Mouse (Mus musculus) MEL (cell line): ENCODE results near the gene Afap1l2.

Source experiments
- CHD2 ChIP-seq: IDR thresholded peaks from 2 replicates; pipeline ENCODE4 v1.6.1; 2011; ENCODE audit warnings: low read length, improper control_type of control experiment
- CTCF ChIP-seq, 3 experiments: IDR thresholded peaks in 2 of 3; conservative IDR thresholded peaks in 1 of 3; 2 replicates each; pipeline ENCODE4 v1.5.1; 2011 to 2012; ENCODE audit warnings: low read length in 3 of 3, low read depth in 2 of 3, mild to moderate bottlenecking in 2 of 3, improper control_type of control experiment in 1 of 3, inconsistent platforms in 1 of 3, mixed read lengths in 1 of 3, moderate library complexity in 1 of 3; ENCODE audit not compliant: control insufficient read depth in 1 of 3, insufficient read depth in 1 of 3, poor library complexity in 1 of 3, severe bottlenecking in 1 of 3
- E2F4 ChIP-seq: IDR thresholded peaks from 2 replicates; pipeline ENCODE4 v1.6.1; 2011; ENCODE audit warnings: low read depth, low read length, improper control_type of control experiment, borderline replicate concordance
- EP300 ChIP-seq, 2 experiments: IDR thresholded peaks; 2 replicates each; pipeline ENCODE4 v1.6.1; 2011; ENCODE audit warnings: improper control_type of control experiment in 2 of 2, low read length in 2 of 2, low read depth in 1 of 2, mild to moderate bottlenecking in 1 of 2
- ZC3H11A ChIP-seq: IDR thresholded peaks from 2 replicates; pipeline ENCODE4 v1.6.1; 2012; ENCODE audit warnings: low read depth, mild to moderate bottlenecking, inconsistent platforms, low read length, improper control_type of control experiment

DNA sequence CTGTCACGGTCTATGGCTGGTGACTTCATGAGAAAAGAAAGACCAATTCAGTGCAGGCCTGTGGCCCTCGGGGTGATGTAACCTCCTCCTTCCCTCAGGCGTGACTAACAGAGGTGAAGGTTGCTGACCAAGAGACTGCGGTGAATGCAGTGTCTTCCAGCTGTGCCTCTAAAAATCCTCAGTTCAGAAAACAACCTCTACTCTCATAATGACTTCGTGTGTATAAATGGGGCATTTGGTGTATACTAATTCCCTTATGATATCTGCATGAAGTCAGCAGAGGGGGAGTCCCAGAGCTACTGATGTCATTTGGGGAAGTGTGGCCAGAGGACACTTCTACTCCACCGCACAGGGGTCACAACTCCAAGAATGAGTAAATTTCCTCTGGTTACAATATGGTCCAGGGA is 5.2 kb upstream of the Afap1l2 start:
- TF ChIP-seq EP300 (IDR thresholded peaks at IDR 0.05; ENCODE audit: low read depth in 1 of 2, low read length in 2 of 2), result no peak
- TF ChIP-seq CHD2, result no peak
- no peak for TF ChIP-seq CTCF (IDR thresholded peaks at IDR 0.05 in 2 of 3, conservative IDR thresholded peaks at IDR 0.05 in 1 of 3; ENCODE audit: control insufficient read depth in 1 of 3, insufficient read depth in 1 of 3, low read depth in 2 of 3, low read length in 3 of 3, poor library complexity in 1 of 3, severe bottlenecking in 1 of 3)
- TF ChIP-seq E2F4, result no peak
- TF ChIP-seq ZC3H11A, result no peak
